Mouse (Mus musculus) CH12.LX (cell line): Measurements from ENCODE around the gene Ccdc38.

ENCODE experiments used
- POLR2A ChIP-seq: IDR thresholded peaks from 2 replicates; pipeline ENCODE4 v1.6.1; 2011; ENCODE audit warnings: low read depth, mild to moderate bottlenecking, improper control_type of control experiment, low read length
- POLR2AphosphoS2 ChIP-seq: IDR thresholded peaks from 2 replicates; pipeline ENCODE4 v1.6.1; 2011; ENCODE audit warnings: low read depth, low read length, improper control_type of control experiment
- UBTF ChIP-seq: IDR thresholded peaks from 2 replicates; pipeline ENCODE4 v1.6.1; 2012; ENCODE audit warnings: low read depth, mild to moderate bottlenecking, inconsistent platforms, low read length, improper control_type of control experiment, moderate library complexity

DNA sequence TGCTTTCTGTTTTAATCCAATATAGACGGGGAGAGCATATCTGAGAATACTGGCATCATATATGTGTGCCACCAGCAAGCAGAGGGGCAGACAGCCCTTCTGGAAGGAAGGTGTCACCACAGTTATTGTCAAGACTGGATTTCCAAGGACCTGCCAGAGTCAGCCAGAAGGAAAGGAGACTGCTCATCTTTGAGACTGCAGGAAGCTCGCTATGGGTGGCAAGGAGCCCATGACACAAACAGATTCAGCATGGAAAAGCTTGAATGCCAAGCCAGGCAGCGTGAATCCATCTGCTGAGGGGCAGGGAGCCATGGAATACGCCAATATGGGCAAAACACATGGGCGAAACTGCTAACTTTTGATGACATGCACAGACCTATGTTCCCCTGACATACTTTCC is 93.1 kb downstream of the Ccdc38 start:
- TF ChIP-seq POLR2AphosphoS2: no peak
- no peak for TF ChIP-seq POLR2A
- no peak for TF ChIP-seq UBTF
